Mouse (Mus musculus) heart, postnatal 0 days (tissue): ENCODE data around the gene Tle1.

ENCODE experiments used
- CTCF ChIP-seq: IDR thresholded peaks from 2 replicates; pipeline ENCODE4 v1.5.1; 2016; ENCODE audit warnings: antibody characterized with exemption, control low read depth, low read depth
- EP300 ChIP-seq: IDR thresholded peaks from 2 replicates; pipeline ENCODE4 v1.6.1; 2016; ENCODE audit warnings: antibody characterized with exemption, low read depth

GRCm38 (mm10) chr4:72067937-72068336 is 132.8 kb downstream of the Tle1 start:
- TF ChIP-seq CTCF (no peak), EP300 (no peak)
